Mouse (Mus musculus): ENCODE measurements around the gene Apela. TPM values are rescaled to one million over a fixed set of nuclear protein-coding genes. Genes with fewer than 3 reads are reported as not detected.

The Apela gene
- polyA plus RNA-seq, 1 experiment from 2014 or later, result 2.6 TPM

- WGBS, result 87% methylated on average over 4 of the region's 4 CpGs
- H3K36me3 ChIP-seq (replicated peaks), result no peaks in the 10 kb centered on the region
- no peak for DNase-seq (ENCODE audit: low spot score)
- H3K27me3 ChIP-seq (replicated peaks; ENCODE audit: low read depth, poor library complexity, severe bottlenecking), result no peaks in the 10 kb centered on the region
- H3K27ac ChIP-seq (replicated peaks), result no peak overlapping the region
- H3K4me3 ChIP-seq, result no peak overlapping the region
- no peaks in the 10 kb centered on the region for H3K9me3 ChIP-seq
- H3K4me1 ChIP-seq, result no peaks in the 10 kb centered on the region
Measured at GRCm38 (mm10) chr8:64998806-64999365, 38.2 kb downstream of the Apela start.

GRCm38 (mm10) chr8:64987731-64988130 lies 49.4 kb downstream of the Apela start, which contains the start of gene Trim75:
Trim75 (minus strand) TSS chr8:64987831.
- Histone ChIP-seq H3K4me3 (no peak within 1 kb of the TSS), H3K27me3 (replicated peaks; ENCODE audit: low read depth, poor library complexity, severe bottlenecking) (no peaks in the 10 kb centered on the region), H3K36me3 (replicated peaks) (no peaks in the 10 kb centered on the region), H3K4me1 (peaks cover 6% of the 10 kb centered on the region; the same call in 1 of the 2 replicates), H3K27ac (replicated peaks) (no peak within 1 kb of the TSS), H3K9me3 (no peaks in the 10 kb centered on the region)
- no peak for DNase-seq (ENCODE audit: low spot score)
- WGBS, result 88% methylated on average over 4 of the region's 4 CpGs

- DNase-seq (ENCODE audit: low spot score), result no peak
- no peak overlapping the region for H3K4me3 ChIP-seq
- H3K4me1 ChIP-seq, result peaks cover 6% of the 10 kb centered on the region; the same call in 1 of the 2 replicates
- WGBS, result 75% methylated on average over 20 of the region's 20 CpGs
- H3K36me3 ChIP-seq (replicated peaks), result no peaks in the 10 kb centered on the region
- no peaks in the 10 kb centered on the region for H3K9me3 ChIP-seq
- no peaks in the 10 kb centered on the region for H3K27me3 ChIP-seq (replicated peaks; ENCODE audit: low read depth, poor library complexity, severe bottlenecking)
- no peak overlapping the region for H3K27ac ChIP-seq (replicated peaks)
Measured at GRCm38 (mm10) chr8:64983150-64983897, 53.8 kb downstream of the Apela start.

Other genes with a start within 250 kb of the Apela start
- gene Klhl2, start 187.3 kb downstream of the Apela start, polyA plus RNA-seq (2016; fragmentation: Nextera tagmentation; extraction: Ambion mirVana), result 10.5 and 12.8 TPM in 2 replicates
- gene Tmem192, start 90.2 kb downstream of the Apela start, polyA plus RNA-seq (2016; fragmentation: Nextera tagmentation; extraction: Ambion mirVana), result 17.6 and 18.2 TPM in 2 replicates
- gene Trim75, start 49.5 kb downstream of the Apela start, polyA plus RNA-seq (2016; fragmentation: Nextera tagmentation; extraction: Ambion mirVana), result not detected in 2 replicates
- 0.28 TPM in 1 of 2 replicates, not detected in the other for gene Trim61, start 18.8 kb downstream of the Apela start, polyA plus RNA-seq (2016; fragmentation: Nextera tagmentation; extraction: Ambion mirVana)
- gene Trim60, start 18.8 kb downstream of the Apela start, polyA plus RNA-seq (2016; fragmentation: Nextera tagmentation; extraction: Ambion mirVana), result 0.08 TPM in 1 of 2 replicates, not detected in the other
- not detected in 2 replicates for gene Gm10663, start 37.7 kb upstream of the Apela start, polyA plus RNA-seq (2016; fragmentation: Nextera tagmentation; extraction: Ambion mirVana)
- gene BC030870, start 92.2 kb upstream of the Apela start, polyA plus RNA-seq (2016; fragmentation: Nextera tagmentation; extraction: Ambion mirVana), result not detected in 2 replicates

Measured in embryonic facial prominence, embryonic 10.5 days (tissue).